Mouse (Mus musculus): ENCODE measurements around the gene Dzip3. TPM values are rescaled to one million over a fixed set of nuclear protein-coding genes. Genes with fewer than 3 reads are reported as not detected.

Gene Dzip3
- 5.0 and 6.2 TPM in 2 replicates for polyA plus RNA-seq (2015; fragmentation: Nextera tagmentation; extraction: Ambion mirVana)

GRCm38 (mm10) chr16:48993559-48994342 lies at the start of gene Dzip3, which contains the start of gene Cip2a:
Gene Dzip3 (minus strand): TSS chr16:48994165.
Gene Cip2a (plus strand): TSS chr16:48994185.

Other genes with a start within 250 kb of the Dzip3 start
- gene Trat1, start 222.1 kb downstream of the Dzip3 start, polyA plus RNA-seq (2015; fragmentation: Nextera tagmentation; extraction: Ambion mirVana), result 0.08 TPM in 1 of 2 replicates, not detected in the other
- not detected in 2 replicates for gene Retnlb, start 177.3 kb downstream of the Dzip3 start, polyA plus RNA-seq (2015; fragmentation: Nextera tagmentation; extraction: Ambion mirVana)
- gene Retnla, start 151.6 kb downstream of the Dzip3 start, polyA plus RNA-seq (2015; fragmentation: Nextera tagmentation; extraction: Ambion mirVana), result 0.39 TPM in 1 of 2 replicates, not detected in the other
- gene Retnlg, start 121.5 kb downstream of the Dzip3 start, polyA plus RNA-seq (2015; fragmentation: Nextera tagmentation; extraction: Ambion mirVana), result 1.2 and 24.1 TPM in 2 replicates
- 4.2 and 6.6 TPM in 2 replicates for gene Cip2a, start within 50 bp of the Dzip3 start, polyA plus RNA-seq (2015; fragmentation: Nextera tagmentation; extraction: Ambion mirVana)
- gene Myh15, start 63.3 kb upstream of the Dzip3 start, polyA plus RNA-seq (2015; fragmentation: Nextera tagmentation; extraction: Ambion mirVana), result not detected in 2 replicates